Mouse (Mus musculus) embryonic facial prominence, embryonic 12.5 days (tissue): ENCODE results near the gene Ptpn11. TPM values are rescaled to one million over a fixed set of nuclear protein-coding genes. Genes with fewer than 3 reads are reported as not detected.
A peak's percentile ranks its signal among the peaks of the same experiment; 100 is the strongest.
"Not testable (repeated sequence)": the region's sequence is repeated elsewhere in the genome, so short reads cannot be mapped to it uniquely, and the experiment has no call there.

Experiments used
- ATAC-seq: fragments of 200-750 bp; cut with Nextera tagmentation; 2 replicates; pipeline ENCODE4 v1.8.0; 2017; ENCODE audit not compliant: insufficient number of reproducible peaks, insufficient read depth, low FRiP score, low TSS enrichment
- H3K27ac ChIP-seq: fragments of 300-500 bp; sonication (generic); 2 replicates; pipeline ENCODE4 v1.5.1; 2016; ENCODE audit warnings: mild to moderate bottlenecking
- H3K27me3 ChIP-seq: fragments of 300-500 bp; sonication (generic); 2 replicates; pipeline ENCODE4 v1.6.1; 2016; ENCODE audit warnings: mild to moderate bottlenecking, moderate library complexity
- H3K36me3 ChIP-seq: fragments of 300-500 bp; sonication (generic); 2 replicates; pipeline ENCODE4 v1.6.1; 2016; ENCODE audit warnings: mild to moderate bottlenecking
- H3K4me1 ChIP-seq: fragments of 300-500 bp; sonication (generic); 2 replicates; pipeline ENCODE4 v1.6.1; 2016
- H3K4me2 ChIP-seq: fragments of 300-500 bp; sonication (generic); replicated peaks from 2 replicates; pipeline ENCODE4 v1.6.1; 2016; ENCODE audit warnings: mild to moderate bottlenecking, moderate library complexity
- H3K4me3 ChIP-seq: fragments of 300-500 bp; sonication (generic); 2 replicates; pipeline ENCODE4 v1.5.1; 2016; ENCODE audit warnings: mild to moderate bottlenecking
- H3K9ac ChIP-seq: fragments of 300-500 bp; sonication (generic); 2 replicates; pipeline ENCODE4 v1.6.1; 2016; ENCODE audit warnings: mild to moderate bottlenecking, moderate library complexity
- H3K9me3 ChIP-seq: fragments of 300-500 bp; sonication (generic); 2 replicates; pipeline ENCODE4 v1.6.1; 2016; ENCODE audit warnings: mild to moderate bottlenecking, moderate library complexity
- WGBS: fragments of 180-500 bp; shearing (Covaris S2); methylation state at CpG from one replicate; pipeline ENCODE4 v1.1.7; 2016; 5-methylcytosine and 5-hydroxymethylcytosine counted together
- polyA plus RNA-seq: library from polyadenylated mRNA; unstranded; fragments of >200 nt; fragmentation: Nextera tagmentation; extraction: Ambion mirVana; gene quantifications from 2 replicates; pipeline ENCODE4 v1.2.1, GENCODE M21; 2016

Ptpn11 gene
- 23.4 and 24.0 TPM in 2 replicates for polyA plus RNA-seq

DNA sequence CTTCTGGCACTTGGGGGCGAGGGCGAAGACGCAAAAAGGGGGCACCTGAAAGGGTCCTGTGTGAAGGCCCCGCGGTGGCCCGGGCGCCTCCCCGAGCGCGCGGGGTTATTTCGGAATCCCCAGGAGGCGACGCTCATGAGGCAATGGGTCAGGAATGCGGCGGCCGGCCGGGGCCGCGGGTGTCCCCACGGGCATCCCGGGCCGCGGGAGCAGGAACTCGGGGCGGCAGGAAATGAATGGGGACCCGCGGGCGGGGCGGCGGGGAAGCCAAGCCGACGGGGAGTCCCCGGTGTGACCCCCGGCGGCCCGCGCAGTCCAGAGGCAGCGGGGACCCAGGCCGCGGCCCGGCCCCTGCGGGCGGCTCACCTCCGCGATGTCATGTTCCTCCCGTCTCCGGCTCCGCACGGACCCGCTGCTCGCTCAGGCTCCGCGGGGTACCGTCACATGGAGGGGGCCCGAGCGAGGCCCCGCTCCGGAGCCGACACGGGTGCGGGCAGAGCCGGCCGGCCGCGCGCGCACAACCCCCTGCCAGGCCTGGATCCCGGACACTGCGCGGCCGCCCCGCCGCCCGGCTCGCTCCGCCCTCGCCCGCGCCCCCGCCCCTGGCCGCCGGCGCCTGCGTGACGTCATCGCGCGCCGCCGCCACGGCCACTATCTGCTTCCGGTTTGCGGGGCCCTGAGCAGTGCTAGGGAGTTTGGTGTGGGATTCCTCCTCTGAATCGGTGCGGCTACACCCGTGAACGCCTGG is at the start of gene Ptpn11:
Gene Ptpn11 (minus strand): TSS at position 562 of the 748 bp plus-strand sequence.
- under 1% methylated on average over 69 of the region's 98 CpGs for WGBS
- peaks cover 22% of the 10 kb centered on the region for H3K4me1 ChIP-seq
- peak within 1 kb of the TSS; percentile 78 for H3K27ac ChIP-seq
- peak within 1 kb of the TSS; percentile 94 for H3K4me3 ChIP-seq
- no peaks in the 10 kb centered on the region for H3K9me3 ChIP-seq
- peak; percentile 90 for ATAC-seq
- H3K36me3 ChIP-seq = no peaks in the 10 kb centered on the region
- peak within 1 kb of the TSS; percentile 95 for H3K9ac ChIP-seq
- H3K4me2 ChIP-seq = peak within 1 kb of the TSS; percentile 89
- no peaks in the 10 kb centered on the region for H3K27me3 ChIP-seq

DNA sequence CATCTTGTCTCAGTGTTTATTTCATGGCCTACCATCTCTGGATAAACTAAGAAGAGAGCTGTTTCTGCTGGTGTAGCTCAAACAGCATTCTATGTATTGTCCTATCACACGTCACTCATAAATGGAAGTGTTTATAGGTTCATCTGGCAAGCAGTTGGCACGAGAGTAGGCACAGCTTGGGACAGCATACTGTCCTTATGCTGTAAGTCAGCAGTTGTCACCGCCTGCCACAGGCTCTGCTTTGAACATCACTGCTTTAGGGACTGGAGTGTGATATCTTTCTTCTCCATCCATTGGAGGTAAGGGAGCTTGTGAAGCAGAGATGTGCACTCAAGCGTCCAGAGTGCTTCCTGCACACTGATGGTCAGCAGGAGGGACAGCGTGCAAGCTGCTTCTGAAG is 48.6 kb upstream of the Ptpn11 start:
- no peak for ATAC-seq

DNA sequence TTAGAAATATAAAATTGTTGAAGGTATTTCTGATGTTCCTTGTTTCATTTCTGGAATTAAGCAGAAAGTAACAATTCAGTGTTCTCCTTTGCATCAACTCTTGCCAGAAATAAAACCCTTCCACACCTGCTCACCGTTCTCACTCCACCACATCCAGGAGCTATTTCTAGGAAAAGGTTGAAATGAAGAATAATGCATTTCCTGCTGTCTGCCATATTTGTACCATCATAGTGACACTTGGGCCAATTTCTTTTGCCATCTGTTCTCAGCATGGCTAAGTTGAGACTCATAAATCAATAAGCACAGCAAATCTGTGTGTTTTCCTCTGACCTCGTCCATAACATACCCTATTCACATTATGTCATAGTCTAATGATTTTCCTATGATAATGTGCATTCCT is 47.0 kb upstream of the Ptpn11 start:
- WGBS = 86% methylated on average over 2 of the region's 2 CpGs
- no peak overlapping the region for H3K4me3 ChIP-seq
- no peaks in the 10 kb centered on the region for H3K4me1 ChIP-seq
- no peaks in the 10 kb centered on the region for H3K36me3 ChIP-seq
- H3K27ac ChIP-seq = no peak overlapping the region
- H3K4me2 ChIP-seq = no peak overlapping the region
- no peaks in the 10 kb centered on the region for H3K27me3 ChIP-seq
- no peaks in the 10 kb centered on the region for H3K9me3 ChIP-seq
- no peak for ATAC-seq
- no peak overlapping the region for H3K9ac ChIP-seq

More for the DNA sequence above, 48.6 kb upstream of the Ptpn11 start:
- H3K4me2 ChIP-seq = no peak overlapping the region
- H3K36me3 ChIP-seq = no peaks in the 10 kb centered on the region
- WGBS = 86% methylated on average over 5 of the region's 5 CpGs
- H3K9me3 ChIP-seq = no peaks in the 10 kb centered on the region
- H3K4me3 ChIP-seq = no peak overlapping the region
- H3K27me3 ChIP-seq = no peaks in the 10 kb centered on the region
- H3K4me1 ChIP-seq = no peaks in the 10 kb centered on the region
- no peak overlapping the region for H3K9ac ChIP-seq
- no peak overlapping the region for H3K27ac ChIP-seq

DNA sequence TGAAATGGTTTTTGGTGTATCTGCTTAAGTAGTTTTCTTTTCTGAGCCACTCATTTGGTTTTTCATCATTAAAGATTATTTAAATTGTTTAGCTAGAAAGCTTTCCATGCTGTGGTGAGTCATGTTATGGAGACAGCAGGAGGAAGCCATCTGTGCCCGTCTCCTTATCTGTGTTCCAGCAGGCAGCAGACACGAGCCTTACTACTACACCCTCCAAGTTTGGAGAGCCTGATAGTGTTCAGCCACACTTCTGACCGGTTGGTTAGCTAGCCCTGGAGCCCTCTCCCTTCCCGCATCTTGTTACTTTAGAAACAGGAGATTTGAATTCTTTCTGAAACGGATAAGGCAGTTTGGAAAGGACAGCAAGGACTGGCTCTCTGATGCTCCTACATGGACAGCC is 45.0 kb upstream of the Ptpn11 start:
- H3K4me3 ChIP-seq = no peak overlapping the region
- no peak overlapping the region for H3K4me2 ChIP-seq
- H3K36me3 ChIP-seq = no peaks in the 10 kb centered on the region
- ATAC-seq = no peak
- H3K9me3 ChIP-seq = no peaks in the 10 kb centered on the region
- no peaks in the 10 kb centered on the region for H3K4me1 ChIP-seq
- no peaks in the 10 kb centered on the region for H3K27me3 ChIP-seq
- H3K27ac ChIP-seq = no peak overlapping the region
- no peak overlapping the region for H3K9ac ChIP-seq
- 71% methylated on average over 5 of the region's 5 CpGs for WGBS

DNA sequence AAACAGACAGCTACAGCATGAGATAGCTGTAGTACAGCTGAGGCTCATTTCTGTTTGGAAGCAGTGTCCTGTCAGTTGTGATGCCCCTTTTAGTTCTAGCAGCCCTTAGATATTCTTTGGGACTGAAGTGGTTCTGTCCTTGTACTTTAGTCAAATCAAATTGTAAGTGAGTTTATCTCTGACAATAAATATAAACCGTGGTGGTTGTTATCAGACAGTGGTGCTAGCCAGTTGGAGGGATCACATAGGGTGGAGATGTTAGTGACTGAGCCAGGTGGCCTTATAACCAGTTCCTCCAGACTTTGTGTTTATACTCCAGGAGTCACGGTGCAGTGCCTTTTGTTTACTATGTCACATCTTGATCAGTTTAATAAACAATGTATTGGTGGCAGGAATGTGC is 42.5 kb upstream of the Ptpn11 start:
- WGBS = 90% methylated on average over 2 of the region's 2 CpGs
- no peak for ATAC-seq
- H3K36me3 ChIP-seq = no peaks in the 10 kb centered on the region
- H3K27me3 ChIP-seq = no peaks in the 10 kb centered on the region
- no peaks in the 10 kb centered on the region for H3K9me3 ChIP-seq
- no peak overlapping the region for H3K4me2 ChIP-seq
- no peak overlapping the region for H3K27ac ChIP-seq
- H3K9ac ChIP-seq = no peak overlapping the region
- no peaks in the 10 kb centered on the region for H3K4me1 ChIP-seq
- no peak overlapping the region for H3K4me3 ChIP-seq

DNA sequence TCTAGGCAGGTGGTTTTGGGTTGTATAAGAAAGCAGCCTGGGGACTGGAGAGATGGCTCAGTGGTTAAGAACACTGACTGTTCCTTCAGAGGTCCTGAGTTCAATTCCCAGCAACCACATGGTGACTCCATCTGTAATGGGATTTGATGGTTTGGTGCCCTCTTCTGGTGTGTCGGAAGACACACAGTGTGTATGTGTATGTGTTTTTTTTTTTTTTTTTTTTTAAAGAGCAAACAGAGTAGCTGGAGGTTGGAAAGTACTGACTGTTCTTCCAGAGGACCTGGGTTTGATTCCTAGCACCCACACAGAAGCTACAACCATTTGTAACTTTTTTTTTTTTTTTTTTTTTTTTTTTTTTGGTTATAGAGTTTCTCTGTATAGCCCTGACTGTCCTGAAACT is 41.6 kb upstream of the Ptpn11 start:
- no peaks in the 10 kb centered on the region for H3K27me3 ChIP-seq
- H3K4me3 ChIP-seq = no peak overlapping the region
- no peaks in the 10 kb centered on the region for H3K36me3 ChIP-seq
- WGBS = 88% methylated on average over 1 of the region's 1 CpGs
- H3K9me3 ChIP-seq = no peaks in the 10 kb centered on the region
- no peak overlapping the region for H3K27ac ChIP-seq
- no peak overlapping the region for H3K4me2 ChIP-seq
- H3K4me1 ChIP-seq = no peaks in the 10 kb centered on the region
- no peak for ATAC-seq
- no peak overlapping the region for H3K9ac ChIP-seq

DNA sequence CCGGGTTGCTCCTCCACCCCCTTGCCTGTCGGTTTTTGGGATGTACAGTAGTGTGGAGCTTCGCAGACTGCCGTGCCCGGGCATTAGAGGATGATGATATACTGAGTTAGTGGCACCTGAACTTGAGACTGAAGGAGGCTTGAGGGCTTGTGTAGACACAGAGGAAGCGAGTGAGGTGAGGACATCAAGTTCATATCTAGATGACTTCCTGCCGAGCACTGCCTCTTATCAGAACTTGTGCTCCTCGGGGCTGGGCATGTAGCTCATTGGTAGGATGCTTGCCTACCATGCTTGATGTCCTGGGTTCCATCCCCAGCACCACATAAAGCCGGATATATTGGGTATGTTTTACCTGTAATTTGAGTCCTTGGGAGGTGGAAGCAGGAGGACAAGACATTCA is 39.6 kb upstream of the Ptpn11 start:
- WGBS = 89% methylated on average over 9 of the region's 9 CpGs
- H3K4me3 ChIP-seq = no peak overlapping the region
- H3K9ac ChIP-seq = no peak overlapping the region
- H3K4me1 ChIP-seq = no peaks in the 10 kb centered on the region
- H3K27ac ChIP-seq = no peak overlapping the region
- H3K27me3 ChIP-seq = no peaks in the 10 kb centered on the region
- no peak for ATAC-seq
- H3K9me3 ChIP-seq = no peaks in the 10 kb centered on the region
- no peaks in the 10 kb centered on the region for H3K36me3 ChIP-seq
- no peak overlapping the region for H3K4me2 ChIP-seq

DNA sequence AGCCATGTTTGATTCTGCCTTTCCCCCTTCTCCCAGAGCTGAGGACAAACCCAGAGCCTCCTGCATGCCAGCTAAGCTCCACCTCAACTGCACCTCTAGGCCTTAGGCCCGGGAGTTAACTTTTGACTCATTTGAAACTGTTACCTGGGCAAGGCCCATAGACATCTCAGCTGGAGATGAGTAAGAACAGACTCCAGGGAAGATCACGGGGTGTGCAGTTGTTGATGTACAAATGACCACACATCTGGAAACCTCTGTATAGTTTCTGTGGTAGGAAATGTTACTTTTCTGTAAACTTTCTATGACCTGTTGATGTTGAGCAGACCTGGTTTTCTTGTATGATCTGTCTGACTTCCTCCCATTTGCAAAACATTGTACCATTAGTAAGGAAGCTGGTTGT is 38.0 kb upstream of the Ptpn11 start:
- Histone ChIP-seq H3K4me2 (no peak overlapping the region), H3K27ac (no peak overlapping the region), H3K27me3 (no peaks in the 10 kb centered on the region), H3K9ac (no peak overlapping the region), H3K4me3 (no peak overlapping the region), H3K4me1 (no peaks in the 10 kb centered on the region), H3K9me3 (no peaks in the 10 kb centered on the region), H3K36me3 (no peaks in the 10 kb centered on the region)
- WGBS = 80% methylated on average over 2 of the region's 2 CpGs
- no peak for ATAC-seq

DNA sequence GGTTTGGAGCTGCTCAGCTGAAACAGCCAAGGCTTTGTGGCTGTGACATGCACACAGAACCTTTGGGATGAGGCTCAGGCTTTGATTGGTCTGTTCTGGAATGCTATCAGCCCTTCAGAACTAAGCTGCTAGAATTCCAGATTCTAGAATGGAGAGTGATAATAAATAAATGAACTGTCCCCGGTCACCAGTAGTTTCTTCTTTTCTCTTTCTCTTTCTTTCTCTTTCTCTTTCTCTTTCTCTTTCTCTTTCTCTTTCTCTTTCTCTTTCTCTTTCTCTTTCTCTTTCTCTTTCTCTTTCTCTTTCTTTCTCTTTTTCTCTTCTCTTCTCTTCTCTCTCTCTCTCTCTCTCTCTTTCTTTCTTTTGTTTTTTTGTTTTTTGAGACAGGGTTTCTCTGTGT is 36.1 kb upstream of the Ptpn11 start:
- not testable (repeated sequence) for ATAC-seq, H3K9ac ChIP-seq, H3K9me3 ChIP-seq, H3K4me2 ChIP-seq, H3K4me1 ChIP-seq, H3K36me3 ChIP-seq, H3K27ac ChIP-seq, H3K27me3 ChIP-seq, H3K4me3 ChIP-seq
- WGBS = 90% methylated on average over 1 of the region's 1 CpGs

DNA sequence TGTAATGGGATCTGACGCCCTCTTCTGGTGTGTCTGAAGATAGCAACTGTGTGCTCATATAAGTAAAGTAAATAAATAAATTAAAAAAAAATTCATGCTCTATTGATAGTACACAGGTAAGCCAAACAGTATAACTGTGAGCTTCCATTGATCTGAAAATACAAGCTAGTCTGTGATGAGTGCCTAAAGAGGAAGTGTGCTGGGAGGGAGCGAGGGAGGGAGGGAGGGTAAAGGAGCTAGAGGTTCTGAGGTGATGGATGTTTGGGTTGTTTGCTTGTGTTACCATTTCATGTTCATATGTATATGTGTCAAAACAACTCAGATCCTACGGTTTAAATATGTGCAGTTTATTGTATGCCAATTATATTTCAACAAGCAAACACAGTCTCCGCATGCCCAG is 35.6 kb upstream of the Ptpn11 start:
- Histone ChIP-seq H3K27ac (no peak overlapping the region), H3K4me3 (no peak overlapping the region), H3K4me2 (no peak overlapping the region), H3K36me3 (no peaks in the 10 kb centered on the region), H3K27me3 (no peaks in the 10 kb centered on the region), H3K9ac (no peak overlapping the region), H3K9me3 (no peaks in the 10 kb centered on the region), H3K4me1 (0 out of 2 replicates have a peak, but pooled peaks cover under 1% of the 10 kb centered on the region)
- no peak for ATAC-seq
- WGBS = 81% methylated on average over 4 of the region's 4 CpGs

DNA sequence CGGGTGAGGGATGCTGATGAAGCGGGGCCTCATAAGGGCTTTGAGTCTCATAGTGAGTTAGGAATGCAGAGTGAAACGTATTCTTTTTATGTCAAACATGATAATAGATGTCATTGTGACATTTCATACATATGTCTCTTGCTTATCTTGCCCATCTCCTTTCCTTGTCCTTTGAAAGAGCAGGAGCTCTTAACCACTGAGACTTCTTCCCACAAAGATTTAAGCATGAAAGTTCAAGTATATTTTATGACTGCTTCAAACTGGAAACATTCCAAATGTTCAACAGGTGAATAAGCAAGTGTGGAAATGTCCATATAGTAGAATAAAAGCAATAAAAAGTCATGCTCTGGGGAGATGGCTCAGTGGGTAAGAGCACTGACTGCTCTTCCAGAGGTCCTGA is 35.2 kb upstream of the Ptpn11 start:
- Histone ChIP-seq H3K27ac (no peak overlapping the region), H3K4me2 (no peak overlapping the region), H3K9me3 (no peaks in the 10 kb centered on the region), H3K4me1 (peaks cover 5% of the 10 kb centered on the region; the same call in 1 of the 2 replicates), H3K4me3 (no peak overlapping the region), H3K36me3 (no peaks in the 10 kb centered on the region), H3K9ac (no peak overlapping the region), H3K27me3 (no peaks in the 10 kb centered on the region)
- no peak for ATAC-seq
- 79% methylated on average over 3 of the region's 3 CpGs for WGBS

DNA sequence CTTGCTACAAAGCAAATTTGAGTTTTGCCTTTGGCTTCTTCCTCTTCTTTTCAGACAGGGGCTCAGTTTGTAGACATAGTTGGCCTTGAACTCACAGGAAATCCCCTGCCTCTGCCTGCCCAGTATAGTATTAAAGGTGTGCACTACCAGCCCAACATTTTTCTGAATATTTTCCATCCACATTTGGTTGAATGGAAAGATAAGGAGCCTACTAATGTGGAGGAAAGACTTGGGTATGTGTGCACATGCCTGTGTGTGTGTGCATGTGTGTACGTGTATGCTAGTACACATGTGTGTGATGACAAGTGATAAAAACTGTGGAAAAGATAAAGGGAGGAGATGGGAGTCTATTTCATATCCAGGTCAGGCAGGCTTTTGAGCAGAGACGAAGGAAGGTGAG is 34.7 kb upstream of the Ptpn11 start:
- Histone ChIP-seq H3K4me2 (no peak overlapping the region), H3K27me3 (no peaks in the 10 kb centered on the region), H3K9me3 (no peaks in the 10 kb centered on the region), H3K9ac (no peak overlapping the region), H3K27ac (no peak overlapping the region), H3K36me3 (no peaks in the 10 kb centered on the region), H3K4me1 (peaks cover 9% of the 10 kb centered on the region; the same call in 1 of the 2 replicates), H3K4me3 (no peak overlapping the region)
- 80% methylated on average over 2 of the region's 2 CpGs for WGBS
- no peak for ATAC-seq
